Mouse (Mus musculus): ENCODE data around the gene Grin3b. TPM values are rescaled to one million over a fixed set of nuclear protein-coding genes. Genes with fewer than 3 reads are reported as not detected.

Grin3b gene
- polyA plus RNA-seq, 1 experiment from 2014 or later: 0.32 TPM

DNA sequence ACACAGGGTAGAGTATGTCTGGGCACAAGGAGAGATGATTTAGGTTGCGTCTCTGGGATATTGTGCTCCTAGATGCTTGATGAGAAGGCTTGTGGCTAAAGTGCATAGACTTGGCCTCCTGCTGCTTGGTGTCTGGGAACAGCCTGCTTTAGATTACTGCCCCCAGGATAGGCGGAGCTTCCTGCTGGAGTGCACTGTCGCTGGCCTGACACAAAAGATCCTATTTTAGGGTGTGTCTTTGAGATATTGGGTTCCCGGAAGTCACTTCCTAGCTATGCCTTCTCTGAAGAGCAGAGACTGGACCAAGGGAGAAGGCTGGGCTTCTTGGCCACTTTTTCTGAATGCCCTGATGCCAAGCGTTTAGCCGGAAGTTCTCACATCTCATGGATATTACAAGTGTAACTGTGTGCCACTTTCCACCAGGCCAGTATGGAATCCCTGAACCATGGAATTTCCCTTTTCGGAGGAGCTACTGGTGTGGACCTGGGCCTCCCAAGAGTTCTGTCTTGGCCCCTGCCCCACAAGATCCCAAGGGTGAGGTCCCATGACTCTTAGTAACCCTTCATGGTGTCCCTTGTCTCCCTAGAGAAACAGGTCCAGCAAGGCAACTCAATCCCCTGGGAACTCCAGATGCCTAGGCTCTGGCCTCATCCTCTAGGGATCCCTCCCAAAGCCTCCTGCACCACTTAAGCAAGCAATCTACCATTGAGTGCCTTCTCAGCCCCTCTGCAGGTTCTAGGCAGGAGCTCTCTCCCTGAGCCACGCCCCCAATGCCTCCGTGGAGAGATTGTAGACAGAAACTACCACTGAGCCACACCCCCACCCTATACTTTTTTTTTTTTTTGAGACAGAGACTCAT, 33.1 kb downstream of the Grin3b start:
- peak overlapping the region; percentile 62 for H3K27ac ChIP-seq (ENCODE audit: low read length)
- H3K36me3 ChIP-seq (ENCODE audit: insufficient read depth, low read length): no peaks in the 10 kb centered on the region
- H3K4me2 ChIP-seq (replicated peaks; ENCODE audit: low read depth, low read length): no peak overlapping the region
- H3K27me3 ChIP-seq (replicated peaks; ENCODE audit: insufficient read depth, low read length): no peaks in the 10 kb centered on the region
- DNase-seq (ENCODE audit: low spot score) (peak; percentile 62), ATAC-seq (peak; percentile 71)
- TF ChIP-seq EP300 (IDR thresholded peaks at IDR 0.05) (peak; percentile 52; the same call in 1 of the 2 replicates), CTCF (IDR thresholded peaks at IDR 0.05) (no peak)
- H3K9me3 ChIP-seq (ENCODE audit: low read length): no peaks in the 10 kb centered on the region
- H3K4me1 ChIP-seq (ENCODE audit: insufficient read depth, low read depth, low read length): 0 out of 2 replicates have a peak, but pooled peaks cover 5% of the 10 kb centered on the region
- no peak overlapping the region for H3K9ac ChIP-seq (replicated peaks; ENCODE audit: low read depth)
- H3K4me3 ChIP-seq (ENCODE audit: low read depth, low read length): no peak overlapping the region
- 58% methylated on average over 9 of the region's 9 CpGs for WGBS

DNA sequence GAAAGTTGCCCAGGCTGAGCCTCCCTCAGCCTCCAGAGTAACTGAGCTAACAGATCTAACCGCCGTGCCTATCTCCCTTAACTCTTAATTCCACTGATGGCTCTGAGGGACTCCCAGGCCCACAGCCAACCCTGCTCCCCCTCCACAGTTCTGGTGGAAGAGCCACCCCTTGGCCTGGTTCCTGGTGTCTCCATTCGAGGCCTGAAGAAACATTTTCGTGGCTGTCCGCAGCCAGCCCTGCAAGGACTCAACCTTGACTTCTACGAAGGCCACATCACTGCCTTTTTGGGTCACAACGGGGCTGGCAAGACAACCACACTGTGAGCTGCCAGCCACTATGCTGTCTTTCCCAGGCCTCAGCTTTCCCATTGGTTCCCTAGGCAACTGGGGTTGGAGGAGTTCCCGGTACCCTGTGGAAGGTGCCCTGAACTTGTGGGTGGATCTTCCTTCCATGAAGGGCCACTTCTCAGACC, 33.8 kb downstream of the Grin3b start:
- Histone ChIP-seq H3K4me3 (ENCODE audit: low read depth, low read length) (no peak overlapping the region), H3K4me1 (ENCODE audit: insufficient read depth, low read depth, low read length) (0 out of 2 replicates have a peak, but pooled peaks cover 5% of the 10 kb centered on the region), H3K9me3 (ENCODE audit: low read length) (no peaks in the 10 kb centered on the region), H3K36me3 (ENCODE audit: insufficient read depth, low read length) (0 out of 2 replicates have a peak, but pooled peaks cover 4% of the 10 kb centered on the region), H3K4me2 (replicated peaks; ENCODE audit: low read depth, low read length) (no peak overlapping the region), H3K27me3 (replicated peaks; ENCODE audit: insufficient read depth, low read length) (no peaks in the 10 kb centered on the region), H3K27ac (ENCODE audit: low read length) (peak overlapping the region; percentile 62; the same call in 1 of the 2 replicates), H3K9ac (replicated peaks; ENCODE audit: low read depth) (no peak overlapping the region)
- ATAC-seq: no peak
- DNase-seq (ENCODE audit: low spot score): no peak
- no peak for TF ChIP-seq EP300 (IDR thresholded peaks at IDR 0.05)
- no peak for TF ChIP-seq CTCF (IDR thresholded peaks at IDR 0.05)
- 74% methylated on average over 8 of the region's 8 CpGs for WGBS

DNA sequence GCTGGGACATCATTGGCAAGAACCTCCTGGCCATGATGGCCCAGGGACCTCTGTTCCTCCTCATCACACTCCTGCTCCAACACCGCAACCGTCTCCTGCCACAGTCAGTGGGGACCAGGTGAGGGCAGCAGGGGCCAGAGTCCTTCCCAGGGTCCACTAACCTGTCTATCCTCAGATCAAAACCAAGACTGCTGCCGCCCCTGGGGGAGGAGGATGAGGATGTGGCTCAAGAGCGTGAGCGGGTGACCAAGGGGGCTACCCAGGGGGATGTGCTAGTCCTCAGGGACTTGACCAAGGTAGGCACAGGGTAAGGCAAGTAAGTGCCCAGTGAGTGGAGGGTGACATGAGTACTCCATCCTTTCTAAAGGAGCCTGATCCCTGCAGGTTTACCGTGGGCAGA, 41.2 kb downstream of the Grin3b start:
- no peak overlapping the region for H3K4me3 ChIP-seq (ENCODE audit: low read depth, low read length)
- H3K27ac ChIP-seq (ENCODE audit: low read length): no peak overlapping the region
- no peak overlapping the region for H3K4me2 ChIP-seq (replicated peaks; ENCODE audit: low read depth, low read length)
- 0 out of 2 replicates have a peak, but pooled peaks cover 3% of the 10 kb centered on the region for H3K4me1 ChIP-seq (ENCODE audit: insufficient read depth, low read depth, low read length)
- H3K36me3 ChIP-seq (ENCODE audit: insufficient read depth, low read length): peaks cover 11% of the 10 kb centered on the region; the same call in 1 of the 2 replicates
- no peak overlapping the region for H3K9ac ChIP-seq (replicated peaks; ENCODE audit: low read depth)
- H3K27me3 ChIP-seq (replicated peaks; ENCODE audit: insufficient read depth, low read length): peaks cover 7% of the 10 kb centered on the region; the same call in 1 of the 2 replicates
- WGBS: 89% methylated on average over 6 of the region's 6 CpGs
- ATAC-seq: no peak
- no peak for DNase-seq (ENCODE audit: low spot score)
- TF ChIP-seq CTCF (IDR thresholded peaks at IDR 0.05) (no peak), EP300 (IDR thresholded peaks at IDR 0.05) (no peak)
- peaks cover 5% of the 10 kb centered on the region; the same call in 1 of the 2 replicates for H3K9me3 ChIP-seq (ENCODE audit: low read length)

GRCm38 (mm10) chr10:80013609-80014008, 43.1 kb downstream of the Grin3b start:
- ATAC-seq (no peak), DNase-seq (ENCODE audit: low spot score) (no peak)
- H3K4me3 ChIP-seq (ENCODE audit: low read depth, low read length): no peak overlapping the region
- peaks cover 5% of the 10 kb centered on the region; the same call in 1 of the 2 replicates for H3K9me3 ChIP-seq (ENCODE audit: low read length)
- H3K27ac ChIP-seq (ENCODE audit: low read length): no peak overlapping the region
- WGBS: 49% methylated on average over 25 of the region's 25 CpGs
- peaks cover 9% of the 10 kb centered on the region for H3K4me1 ChIP-seq (ENCODE audit: insufficient read depth, low read depth, low read length)
- H3K4me2 ChIP-seq (replicated peaks; ENCODE audit: low read depth, low read length): no peak overlapping the region
- no peak overlapping the region for H3K9ac ChIP-seq (replicated peaks; ENCODE audit: low read depth)
- H3K27me3 ChIP-seq (replicated peaks; ENCODE audit: insufficient read depth, low read length): peaks cover 7% of the 10 kb centered on the region; the same call in 1 of the 2 replicates
- H3K36me3 ChIP-seq (ENCODE audit: insufficient read depth, low read length): peaks cover 11% of the 10 kb centered on the region; the same call in 1 of the 2 replicates
- TF ChIP-seq CTCF (IDR thresholded peaks at IDR 0.05) (no peak), EP300 (IDR thresholded peaks at IDR 0.05) (no peak)

GRCm38 (mm10) chr10:80014484-80015290, 44.2 kb downstream of the Grin3b start:
- DNase-seq (ENCODE audit: low spot score): peak; percentile 79
- Histone ChIP-seq H3K4me3 (ENCODE audit: low read depth, low read length) (no peak overlapping the region), H3K4me1 (ENCODE audit: insufficient read depth, low read depth, low read length) (peaks cover 16% of the 10 kb centered on the region), H3K27me3 (replicated peaks; ENCODE audit: insufficient read depth, low read length) (peaks cover 7% of the 10 kb centered on the region; the same call in 1 of the 2 replicates), H3K4me2 (replicated peaks; ENCODE audit: low read depth, low read length) (peak overlapping the region; percentile 27), H3K36me3 (ENCODE audit: insufficient read depth, low read length) (peaks cover 5% of the 10 kb centered on the region; the same call in 1 of the 2 replicates), H3K9ac (replicated peaks; ENCODE audit: low read depth) (no peak overlapping the region), H3K27ac (ENCODE audit: low read length) (peak overlapping the region; percentile 87), H3K9me3 (ENCODE audit: low read length) (peaks cover 5% of the 10 kb centered on the region; the same call in 1 of the 2 replicates)
- WGBS: 23% methylated on average over 28 of the region's 28 CpGs
- ATAC-seq: peak; percentile 18
- TF ChIP-seq EP300 (IDR thresholded peaks at IDR 0.05) (no peak), CTCF (IDR thresholded peaks at IDR 0.05) (peak; percentile 56)

Measured in lung, postnatal 0 days (tissue).